Mouse (Mus musculus) kidney, postnatal 0 days (tissue): ENCODE results near the gene D6Ertd527e. TPM values are rescaled to one million over a fixed set of nuclear protein-coding genes. Genes with fewer than 3 reads are reported as not detected.

Source experiments
- ATAC-seq: fragments of 200-750 bp; cut with Nextera tagmentation; replicated peaks from 2 replicates; pipeline ENCODE4 v1.8.0; 2017; ENCODE audit warnings: low read depth, moderate number of reproducible peaks, moderate TSS enrichment, moderate library complexity; ENCODE audit not compliant: low FRiP score
- DNase-seq: peaks from one replicate; pipeline ENCODE4 v3.0.0-alpha.2; 2016; ENCODE audit warnings: low spot score
- H3K27ac ChIP-seq: fragments of 300-500 bp; sonication (generic); 2 replicates; pipeline ENCODE4 v1.5.1; 2014; ENCODE audit warnings: mild to moderate bottlenecking
- H3K27me3 ChIP-seq: fragments of 300-500 bp; sonication (generic); 2 replicates; pipeline ENCODE4 v1.6.1; 2014; ENCODE audit warnings: low read length, mixed read lengths; ENCODE audit not compliant: insufficient read depth
- H3K36me3 ChIP-seq: fragments of 300-500 bp; sonication (generic); 2 replicates; pipeline ENCODE4 v1.6.1; 2014; ENCODE audit warnings: low read length, mixed read lengths; ENCODE audit not compliant: insufficient read depth
- H3K4me1 ChIP-seq: fragments of 300-500 bp; sonication (generic); replicated peaks from 2 replicates; pipeline ENCODE4 v1.6.1; 2014; ENCODE audit warnings: antibody characterized with exemption, low read length, mixed read lengths; ENCODE audit not compliant: insufficient read depth
- H3K4me2 ChIP-seq: fragments of 300-500 bp; sonication (generic); 2 replicates; pipeline ENCODE4 v1.6.1; 2014; ENCODE audit warnings: mild to moderate bottlenecking, low read length, moderate library complexity, mixed read lengths
- H3K4me3 ChIP-seq: fragments of 300-500 bp; sonication (generic); replicated peaks from 2 replicates; pipeline ENCODE4 v1.5.1; 2014; ENCODE audit warnings: low read depth, low read length
- H3K9ac ChIP-seq: fragments of 300-500 bp; sonication (generic); 2 replicates; pipeline ENCODE4 v1.6.1; 2014; ENCODE audit warnings: low read depth, low read length
- H3K9me3 ChIP-seq: fragments of 300-500 bp; sonication (generic); replicated peaks from 2 replicates; pipeline ENCODE4 v1.6.1; 2016; ENCODE audit warnings: low read length, inconsistent platforms, mixed read lengths
- CTCF ChIP-seq: IDR thresholded peaks from 2 replicates; pipeline ENCODE4 v1.5.1; 2016; ENCODE audit warnings: antibody characterized with exemption, low read depth, mild to moderate bottlenecking, moderate library complexity
- WGBS: fragments of 180-500 bp; shearing (Covaris S2); extraction: QIAGEN DNeasy Blood & Tissue Kit; methylation state at CpG from one replicate; pipeline ENCODE4 v1.1.7; 2014; 5-methylcytosine and 5-hydroxymethylcytosine counted together
- polyA plus RNA-seq: library from polyadenylated mRNA; unstranded; fragments of >200 nt; fragmentation: Nextera tagmentation; extraction: Ambion mirVana; gene quantifications from 2 replicates; pipeline ENCODE4 v1.2.1, GENCODE M21; 2015

Gene D6Ertd527e
- polyA plus RNA-seq, 1 experiment from 2014 or later, result 0.17 TPM

DNA sequence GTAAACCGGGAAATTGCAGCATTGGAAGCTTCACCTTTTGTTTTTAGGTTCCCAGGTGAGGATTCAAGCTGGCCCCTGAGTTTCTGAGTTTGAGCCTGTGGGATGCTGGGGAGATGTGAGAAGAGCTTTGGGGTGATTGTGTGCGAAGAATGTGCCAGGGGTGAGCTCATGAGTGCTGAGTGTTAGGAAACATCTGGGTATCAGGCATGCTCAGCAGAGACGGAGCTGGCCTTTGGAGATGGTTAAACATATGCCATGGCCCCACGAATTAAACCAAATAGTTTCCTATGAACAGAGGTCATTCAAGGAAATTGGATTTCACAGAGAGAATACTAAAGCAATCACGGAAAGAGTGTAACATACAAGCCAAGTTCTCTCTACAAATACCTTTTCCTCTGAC, 37.7 kb downstream of the D6Ertd527e start:
- Histone ChIP-seq H3K9ac (no peak overlapping the region), H3K36me3 (no peaks in the 10 kb centered on the region), H3K4me1 (no peaks in the 10 kb centered on the region), H3K4me2 (no peak overlapping the region), H3K27ac (no peak overlapping the region), H3K27me3 (no peaks in the 10 kb centered on the region), H3K9me3 (no peaks in the 10 kb centered on the region), H3K4me3 (no peak overlapping the region)
- 71% methylated on average over 5 of the region's 5 CpGs for WGBS
- ATAC-seq, result no peak
- DNase-seq, result no peak
- no peak for TF ChIP-seq CTCF

DNA sequence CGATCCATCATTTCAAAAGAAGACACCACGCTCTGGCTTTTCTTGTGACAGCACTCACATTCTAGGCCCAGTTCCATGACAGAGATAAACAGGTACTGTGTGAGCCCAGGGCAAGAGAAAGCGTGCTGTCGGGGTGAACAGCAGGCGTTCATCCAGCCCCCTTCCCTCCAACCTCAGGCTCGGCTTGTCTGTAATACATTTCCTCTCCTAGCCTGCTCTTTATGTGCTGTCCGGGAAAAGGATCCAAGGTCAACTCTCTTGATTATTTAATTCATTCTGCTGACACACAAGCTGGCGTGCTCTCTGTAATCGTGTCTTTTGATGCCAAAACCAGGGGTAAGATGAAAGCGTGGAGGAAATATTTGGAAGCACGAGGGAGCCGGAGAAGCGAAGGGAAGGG, 39.0 kb downstream of the D6Ertd527e start:
- H3K27me3 ChIP-seq, result no peaks in the 10 kb centered on the region
- TF ChIP-seq CTCF, result no peak
- H3K4me1 ChIP-seq, result no peaks in the 10 kb centered on the region
- H3K36me3 ChIP-seq, result no peaks in the 10 kb centered on the region
- H3K4me3 ChIP-seq, result no peak overlapping the region
- ATAC-seq (no peak), DNase-seq (peak; percentile 57)
- 50% methylated on average over 13 of the region's 13 CpGs for WGBS
- H3K9me3 ChIP-seq, result no peaks in the 10 kb centered on the region
- H3K27ac ChIP-seq, result no peak overlapping the region
- no peak overlapping the region for H3K4me2 ChIP-seq
- H3K9ac ChIP-seq, result no peak overlapping the region

DNA sequence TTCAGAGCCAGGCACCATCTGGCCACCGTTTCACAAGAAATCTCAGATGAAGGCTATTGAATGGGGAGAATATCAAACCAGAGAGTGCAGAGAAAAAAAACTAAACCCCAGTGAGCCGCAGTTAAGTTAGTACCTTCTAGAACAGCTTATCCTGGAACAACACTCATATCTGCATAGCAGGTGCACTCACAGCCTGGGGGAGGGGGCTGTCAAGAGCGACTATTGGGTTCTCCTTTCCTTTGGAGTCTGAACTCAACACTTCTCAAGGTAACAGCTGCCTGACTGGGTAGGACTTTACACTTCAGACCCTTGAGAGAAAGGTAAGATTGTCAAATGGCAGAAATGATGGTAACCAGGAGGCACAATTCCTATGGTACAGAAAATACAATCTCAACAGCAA, 43.4 kb downstream of the D6Ertd527e start:
- Histone ChIP-seq H3K4me3 (no peak overlapping the region), H3K4me2 (no peak overlapping the region), H3K27me3 (no peaks in the 10 kb centered on the region), H3K36me3 (no peaks in the 10 kb centered on the region), H3K27ac (no peak overlapping the region), H3K9me3 (no peaks in the 10 kb centered on the region), H3K4me1 (no peaks in the 10 kb centered on the region), H3K9ac (no peak overlapping the region)
- no peak for ATAC-seq
- 67% methylated on average over 3 of the region's 3 CpGs for WGBS
- no peak for DNase-seq
- no peak for TF ChIP-seq CTCF

GRCm38 (mm10) chr6:87150471-87150870, 45.9 kb downstream of the D6Ertd527e start:
- no peaks in the 10 kb centered on the region for H3K27me3 ChIP-seq
- no peaks in the 10 kb centered on the region for H3K9me3 ChIP-seq
- H3K9ac ChIP-seq, result no peak overlapping the region
- WGBS, result 80% methylated on average over 7 of the region's 7 CpGs
- H3K27ac ChIP-seq, result no peak overlapping the region
- ATAC-seq, result no peak
- no peaks in the 10 kb centered on the region for H3K4me1 ChIP-seq
- no peak overlapping the region for H3K4me3 ChIP-seq
- H3K4me2 ChIP-seq, result no peak overlapping the region
- H3K36me3 ChIP-seq, result no peaks in the 10 kb centered on the region
- no peak for DNase-seq
- no peak for TF ChIP-seq CTCF

- Histone ChIP-seq H3K27ac (no peak overlapping the region), H3K4me2 (no peak overlapping the region), H3K27me3 (no peaks in the 10 kb centered on the region), H3K9me3 (no peaks in the 10 kb centered on the region), H3K4me1 (no peaks in the 10 kb centered on the region), H3K36me3 (no peaks in the 10 kb centered on the region), H3K4me3 (no peak overlapping the region), H3K9ac (no peak overlapping the region)
- no peak for TF ChIP-seq CTCF
- ATAC-seq (no peak), DNase-seq (no peak)
- WGBS, result 79% methylated on average over 8 of the region's 8 CpGs
These were observed 46.9 kb downstream of the D6Ertd527e start for GRCm38 (mm10) chr6:87151427-87151826.

DNA sequence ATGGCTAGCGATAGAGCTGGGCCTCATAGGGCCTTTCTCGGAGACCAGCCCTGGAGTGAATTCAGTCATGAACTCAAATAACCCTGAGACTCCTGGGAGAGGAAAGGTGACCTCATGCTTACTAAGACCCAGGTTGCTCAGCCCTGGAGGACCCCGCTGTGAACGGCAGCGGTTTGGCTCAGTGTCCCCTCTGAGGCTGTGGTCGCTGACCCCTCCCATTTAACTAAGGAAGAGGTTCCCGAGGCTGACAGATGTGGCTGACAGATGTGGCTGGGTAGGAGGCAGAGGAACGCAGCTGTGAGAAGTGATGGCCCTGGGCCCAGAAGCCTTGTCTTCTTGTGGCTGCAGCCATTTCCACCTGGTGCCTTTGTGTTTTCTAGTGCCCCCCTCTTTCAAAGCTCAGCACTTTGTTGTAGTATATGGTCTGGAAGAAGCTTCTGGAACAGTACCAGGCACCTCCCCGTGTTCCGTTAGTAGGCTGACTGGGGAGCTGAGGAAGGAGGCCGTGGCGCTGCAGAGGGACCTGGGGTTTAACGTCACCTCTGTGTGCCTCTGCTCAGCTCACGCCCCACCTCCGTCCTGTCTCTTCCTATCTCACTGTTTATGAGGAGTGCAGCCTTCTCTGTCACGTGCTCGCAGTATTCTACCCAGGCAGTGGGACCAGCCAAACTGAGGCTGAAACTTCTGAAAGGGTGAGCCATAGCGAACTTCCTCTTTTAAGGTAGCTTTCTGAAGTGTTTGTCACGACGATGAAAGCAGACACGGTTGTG, 48.1 kb downstream of the D6Ertd527e start:
- DNase-seq (no peak), ATAC-seq (no peak)
- WGBS, result 63% methylated on average over 21 of the region's 21 CpGs
- TF ChIP-seq CTCF, result no peak
- Histone ChIP-seq H3K36me3 (no peaks in the 10 kb centered on the region), H3K4me2 (no peak overlapping the region), H3K9ac (no peak overlapping the region), H3K4me3 (no peak overlapping the region), H3K27me3 (no peaks in the 10 kb centered on the region), H3K27ac (no peak overlapping the region), H3K9me3 (no peaks in the 10 kb centered on the region), H3K4me1 (no peaks in the 10 kb centered on the region)

DNA sequence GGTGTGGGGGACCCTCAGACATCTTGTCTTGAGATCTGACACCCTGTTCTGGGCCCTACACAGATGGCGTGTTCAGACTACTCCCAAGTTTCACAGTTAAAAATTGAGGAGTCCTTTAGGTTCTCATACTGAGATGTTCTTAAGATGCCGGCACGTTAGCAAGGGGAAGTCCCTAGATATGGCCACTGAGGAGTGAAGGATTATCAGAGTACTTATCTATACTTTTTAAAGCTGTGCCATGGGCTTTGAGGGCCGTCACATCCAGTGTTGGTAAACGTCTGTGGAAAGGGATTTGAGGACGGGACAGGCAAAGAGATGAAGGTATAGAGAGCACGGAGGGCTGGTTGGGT, 48.7 kb downstream of the D6Ertd527e start:
- Histone ChIP-seq H3K4me3 (no peak overlapping the region), H3K27me3 (no peaks in the 10 kb centered on the region), H3K27ac (no peak overlapping the region), H3K9ac (no peak overlapping the region), H3K4me1 (no peaks in the 10 kb centered on the region), H3K36me3 (no peaks in the 10 kb centered on the region), H3K4me2 (no peak overlapping the region), H3K9me3 (no peaks in the 10 kb centered on the region)
- WGBS, result 81% methylated on average over 7 of the region's 7 CpGs
- DNase-seq (no peak), ATAC-seq (no peak)
- TF ChIP-seq CTCF, result no peak
